Mouse (Mus musculus): ENCODE data around the gene Relt. TPM values are rescaled to one million over a fixed set of nuclear protein-coding genes. Genes with fewer than 3 reads are reported as not detected.

The Relt gene
- 4.8 and 12.0 TPM in 2 replicates for polyA plus RNA-seq (2012; rRNA removed; ENCODE audit: low replicate concordance)

GRCm38 (mm10) chr7:100862828-100863638, at the start of gene Relt:
TSS of gene Relt (minus strand) at chr7:100863446.

Other genes starting within 250 kb of the Relt start
- gene Plekhb1, start 201.0 kb downstream of the Relt start, polyA plus RNA-seq (2012; rRNA removed; ENCODE audit: low replicate concordance) = 7.5 and 20.7 TPM in 2 replicates
- 15.5 and 31.6 TPM in 2 replicates for gene Fam168a, start 156.8 kb downstream of the Relt start, polyA plus RNA-seq (2012; rRNA removed; ENCODE audit: low replicate concordance)
- gene Arhgef17, start 68.7 kb upstream of the Relt start, polyA plus RNA-seq (2012; rRNA removed; ENCODE audit: low replicate concordance) = 6.1 and 7.8 TPM in 2 replicates
- 15.4 and 17.9 TPM in 2 replicates for gene P2ry6, start 111.2 kb upstream of the Relt start, polyA plus RNA-seq (2012; rRNA removed; ENCODE audit: low replicate concordance)
- gene P2ry2, start 149.4 kb upstream of the Relt start, polyA plus RNA-seq (2012; rRNA removed; ENCODE audit: low replicate concordance) = 3.3 and 28.4 TPM in 2 replicates
- gene Fchsd2, start 229.4 kb upstream of the Relt start, polyA plus RNA-seq (2012; rRNA removed; ENCODE audit: low replicate concordance) = 7.1 and 7.8 TPM in 2 replicates

Data from duodenum, adult 2 months (tissue).